Mouse (Mus musculus): ENCODE measurements around the gene Dnttip1.

The Dnttip1 gene

DNA sequence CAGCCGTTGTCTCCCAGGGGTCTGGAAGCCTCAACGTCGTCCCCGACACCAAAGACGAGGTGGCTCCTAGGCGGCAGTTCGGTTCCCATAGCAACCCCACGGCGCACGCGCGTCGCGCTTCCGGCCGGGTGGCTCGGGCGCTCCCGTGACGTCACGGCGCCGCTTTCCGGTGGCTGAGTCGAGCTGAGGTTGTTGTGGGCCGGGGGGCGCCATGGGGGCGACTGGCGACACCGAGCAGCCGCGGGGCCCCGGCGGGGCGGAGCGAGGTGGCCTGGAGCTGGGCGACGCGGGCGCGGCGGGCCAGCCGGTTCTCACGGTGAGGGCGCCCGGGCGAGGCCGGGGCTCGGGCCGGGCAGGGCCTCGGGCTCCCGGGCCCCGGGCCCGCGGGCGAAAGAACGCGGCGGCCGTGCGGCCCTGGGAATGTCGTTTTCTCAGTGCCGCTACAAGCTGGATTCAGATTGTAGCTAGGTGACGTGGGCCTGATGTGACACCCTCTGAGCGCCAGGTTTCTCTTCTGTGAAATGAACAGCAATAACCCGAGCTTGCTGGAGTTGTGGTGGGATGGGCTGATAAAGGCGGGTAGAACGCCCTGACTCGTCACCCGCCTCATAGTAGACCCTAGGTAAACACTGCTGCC lies at the start of gene Dnttip1, which contains the start of gene Wfdc3:
Gene Dnttip1 (plus strand): TSS at position 141 of the 637 bp plus-strand sequence.
Gene Wfdc3 (minus strand): TSS at position 89 of the 637 bp plus-strand sequence.
- DNase-seq = peak; percentile 99

GRCm38 (mm10) chr2:164698201-164698600 lies 47.6 kb upstream of the Dnttip1 start, which contains the start of gene Spint4:
Gene Spint4 (plus strand): TSS chr2:164698501.
- DNase-seq = peak; percentile 62

DNA sequence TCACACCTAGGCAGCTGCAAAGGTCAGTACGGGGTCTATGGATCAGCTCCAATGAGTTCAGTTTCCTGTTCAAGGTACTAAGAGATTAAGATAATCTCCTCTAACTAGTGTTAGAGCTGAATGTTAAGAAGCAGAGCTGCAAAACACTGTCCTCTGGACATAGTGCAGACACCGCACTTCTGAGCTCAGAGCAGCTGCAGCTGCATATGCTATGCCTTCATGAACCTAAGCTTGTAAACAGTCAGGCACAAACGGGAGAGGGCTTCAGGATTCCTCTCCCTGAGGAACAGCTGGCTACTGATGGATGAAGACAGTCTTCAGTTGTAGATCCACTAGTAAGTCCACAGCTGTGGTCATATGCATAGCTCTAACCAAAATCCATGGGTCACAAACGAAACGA lies 44.8 kb upstream of the Dnttip1 start:
- DNase-seq = peak; percentile 41

DNA sequence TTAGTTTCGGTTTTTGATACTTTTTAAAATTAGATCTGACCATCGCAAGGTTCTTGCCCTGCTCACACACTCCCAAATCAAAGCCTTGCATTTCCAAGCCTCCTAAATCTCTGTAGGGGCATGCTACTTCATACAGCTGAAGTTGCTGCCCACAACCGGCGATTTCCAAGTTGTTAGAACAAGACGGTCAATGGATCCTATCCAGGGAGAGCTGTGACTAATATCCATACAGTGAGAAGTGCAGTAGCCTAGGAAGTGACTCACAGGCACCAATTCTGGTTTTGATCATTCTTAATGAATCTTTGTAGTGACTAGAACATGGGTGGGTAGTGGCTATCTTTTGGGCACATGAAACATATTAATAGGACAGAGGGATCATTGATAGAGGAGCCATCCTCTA lies 44.0 kb upstream of the Dnttip1 start:
- peak; percentile 44 for DNase-seq

- peak; percentile 43 for DNase-seq
These were observed 41.5 kb upstream of the Dnttip1 start for GRCm38 (mm10) chr2:164704235-164704634.

DNA sequence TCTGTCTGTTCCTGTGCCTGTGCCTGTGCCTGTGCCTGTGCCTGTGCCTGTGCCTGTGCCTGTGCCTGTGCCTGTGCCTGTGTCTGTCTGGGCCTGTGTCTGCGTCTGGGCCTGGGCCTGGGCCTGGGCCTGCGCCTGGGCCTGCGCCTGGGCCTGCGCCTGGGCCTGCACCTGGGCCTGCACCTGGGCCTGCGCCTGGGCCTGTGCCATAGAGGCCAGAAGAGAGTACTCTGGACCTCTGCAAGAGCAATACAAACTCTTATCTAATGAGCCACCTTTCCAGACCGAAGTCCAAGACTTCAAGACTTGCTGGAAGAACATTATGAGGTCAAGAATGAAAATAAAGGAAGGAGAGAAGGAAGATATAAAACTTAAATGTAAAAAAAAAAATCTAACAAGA lies 40.5 kb upstream of the Dnttip1 start:
- peak; percentile 54 for DNase-seq

- peak; percentile 76 for DNase-seq
These were observed 39.8 kb upstream of the Dnttip1 start for GRCm38 (mm10) chr2:164705991-164706390.

GRCm38 (mm10) chr2:164715005-164715404 lies 30.8 kb upstream of the Dnttip1 start, which contains the start of gene Spint5:
Gene Spint5 (plus strand): TSS chr2:164715305.
- DNase-seq = peak; percentile 61

DNA sequence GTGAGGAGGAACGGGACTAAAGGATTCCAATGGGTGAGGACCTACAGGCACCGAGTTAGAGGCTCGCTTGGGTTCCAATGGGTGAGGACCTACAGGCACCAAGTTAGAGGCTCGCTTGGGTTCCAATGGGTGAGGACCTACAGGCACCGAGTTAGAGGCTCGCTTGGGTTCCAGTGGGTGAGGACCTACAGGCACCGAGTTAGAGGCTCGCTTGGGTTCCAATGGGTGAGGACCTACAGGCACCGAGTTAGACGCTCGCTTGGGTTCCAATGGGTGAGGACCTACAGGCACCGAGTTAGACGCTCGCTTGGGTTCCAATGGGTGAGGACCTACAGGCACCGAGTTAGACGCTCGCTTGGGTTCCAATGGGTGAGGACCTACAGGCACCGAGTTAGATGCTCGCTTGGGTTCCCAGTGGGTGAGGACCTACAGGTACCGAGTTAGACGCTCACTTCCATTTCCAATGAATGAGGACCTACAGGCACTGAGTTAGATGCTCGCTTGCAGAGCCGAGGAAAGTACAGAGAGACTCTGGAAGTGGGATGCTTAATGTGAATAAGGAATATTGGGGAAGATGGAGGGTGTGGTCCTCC lies 29.5 kb upstream of the Dnttip1 start:
- DNase-seq = peak; percentile 45

- no peak for DNase-seq
These were observed 22.5 kb upstream of the Dnttip1 start for GRCm38 (mm10) chr2:164723276-164723675.

DNA sequence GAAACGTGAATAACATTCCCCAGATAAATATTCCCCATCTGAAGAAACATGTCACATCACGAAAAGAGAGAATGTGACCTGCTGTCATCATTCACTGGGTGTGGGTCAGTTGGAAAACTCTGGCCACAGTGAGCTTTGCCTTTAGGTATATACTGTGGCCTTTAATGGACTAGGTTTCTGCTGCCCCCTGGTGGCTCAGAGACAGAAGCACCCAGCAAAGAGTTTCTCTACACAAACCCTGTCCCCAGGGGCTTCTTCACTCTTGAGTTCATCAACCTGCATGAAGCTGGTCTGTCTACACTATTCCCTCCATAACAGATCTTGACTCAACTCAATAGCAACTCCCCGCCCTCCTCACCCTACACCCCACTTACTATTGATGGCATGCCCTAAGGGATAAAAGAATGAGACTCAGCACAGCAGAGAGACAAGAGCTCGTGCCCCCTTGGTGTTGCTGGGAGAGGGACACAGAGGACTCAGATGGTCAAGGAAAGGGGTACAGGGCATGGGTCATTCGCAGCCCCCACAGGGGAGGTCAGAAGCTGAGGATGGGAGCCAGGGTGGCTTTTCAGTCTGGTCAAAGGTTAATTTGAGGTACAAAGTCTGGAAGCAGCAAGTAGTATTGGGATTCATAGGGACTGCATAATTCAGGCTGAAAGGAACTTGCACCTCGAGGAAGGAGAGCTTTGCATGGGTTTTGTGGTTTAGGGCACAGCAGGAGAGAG lies 19.7 kb upstream of the Dnttip1 start:
- no peak for DNase-seq

GRCm38 (mm10) chr2:164731719-164732118 lies 14.1 kb upstream of the Dnttip1 start:
- no peak for DNase-seq

GRCm38 (mm10) chr2:164733259-164733658 lies 12.5 kb upstream of the Dnttip1 start:
- no peak for DNase-seq

GRCm38 (mm10) chr2:164734839-164735238 lies 10.9 kb upstream of the Dnttip1 start:
- DNase-seq = no peak

- no peak for DNase-seq
These were observed 10.3 kb upstream of the Dnttip1 start for GRCm38 (mm10) chr2:164735446-164735845.

DNA sequence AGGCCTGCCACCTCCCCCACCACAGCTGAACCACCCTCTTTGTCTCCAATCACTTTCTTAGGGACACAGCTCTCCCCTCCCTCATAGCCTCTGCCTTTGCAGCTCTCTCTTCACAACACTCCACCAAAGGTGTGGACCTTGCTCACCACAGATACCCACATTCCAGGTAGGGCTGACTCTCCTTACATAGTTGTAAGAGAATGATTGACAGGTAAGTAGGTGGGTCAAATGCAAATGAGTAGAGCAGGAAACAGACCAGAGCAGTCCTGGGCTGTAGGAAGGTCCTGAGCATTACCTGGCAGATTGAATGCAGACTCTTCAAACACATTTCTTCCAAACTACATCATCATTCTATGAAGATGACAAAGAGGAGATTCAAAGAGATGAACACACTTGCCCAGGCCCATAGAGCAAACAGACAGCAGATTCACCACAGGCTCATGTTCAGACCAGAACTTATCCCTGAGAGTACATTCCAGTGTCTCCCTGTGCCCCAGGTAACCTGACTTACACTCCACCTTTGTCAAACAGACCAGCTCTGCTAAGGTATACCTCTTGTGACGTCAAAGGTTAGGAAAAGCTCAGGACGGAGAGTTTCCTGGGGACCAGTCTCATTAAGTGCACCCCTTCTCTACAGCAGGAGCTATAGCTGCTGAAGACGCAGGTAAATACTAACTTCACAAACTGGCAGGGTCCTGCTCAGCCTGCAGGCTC lies 8.2 kb upstream of the Dnttip1 start:
- no peak for DNase-seq

DNA sequence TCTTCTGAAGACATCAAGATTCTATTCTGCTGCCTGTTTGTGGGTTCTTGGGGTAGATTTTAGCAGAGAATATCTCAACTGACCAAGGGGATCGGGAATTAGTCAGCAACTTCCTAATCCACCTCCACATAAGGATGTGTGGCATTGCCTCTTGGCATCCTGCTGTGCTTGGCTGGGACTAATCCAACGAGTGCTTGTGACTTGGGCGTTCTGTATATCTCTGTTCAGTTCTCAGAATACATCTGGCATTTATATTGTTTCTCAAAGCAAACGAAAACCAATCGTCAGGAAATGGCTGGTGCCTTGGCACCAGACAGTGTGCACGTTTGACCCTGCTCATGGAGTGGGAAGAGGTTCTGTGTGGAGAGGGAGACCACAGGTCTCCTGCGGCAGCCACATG lies 5.9 kb upstream of the Dnttip1 start:
- DNase-seq = no peak

DNA sequence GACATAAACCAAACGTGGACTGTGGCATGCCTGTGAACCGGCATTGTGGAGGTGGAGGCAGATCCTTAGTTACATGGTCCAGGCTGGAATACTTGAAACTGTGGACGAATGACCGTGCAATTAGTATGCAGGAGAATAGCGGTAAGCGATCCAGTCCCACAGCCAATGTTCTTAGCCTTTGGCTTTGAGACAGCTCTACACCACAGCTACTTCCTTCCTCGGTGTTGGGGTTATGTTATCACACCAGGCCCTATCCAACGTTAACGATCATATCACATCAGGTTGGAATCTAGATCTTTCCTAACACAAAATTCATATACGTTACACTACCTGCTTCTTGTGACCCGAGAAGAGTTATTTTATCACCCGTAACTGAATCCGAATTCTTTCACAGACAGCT lies 796 bp upstream of the Dnttip1 start:
- DNase-seq = peak; percentile 86

DNA sequence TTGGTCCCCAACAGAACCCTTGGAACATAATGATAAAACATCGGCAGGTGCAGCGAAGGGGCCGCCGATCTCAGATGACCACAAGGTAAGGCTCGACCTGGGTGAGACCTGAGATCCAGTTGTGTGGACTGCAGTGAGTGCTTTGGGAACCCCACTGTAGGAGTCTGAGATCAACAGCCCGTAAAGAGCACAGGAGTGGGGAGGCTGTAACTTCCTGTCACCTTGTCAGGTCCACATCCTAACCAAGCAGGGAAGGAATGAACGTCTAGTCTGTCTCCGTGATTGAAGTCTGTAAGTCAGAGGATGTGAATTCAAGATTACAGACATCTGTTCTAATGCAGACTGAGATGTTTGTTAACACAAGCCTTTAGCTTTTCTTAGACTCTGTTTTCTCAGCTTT lies 910 bp downstream of the Dnttip1 start:
- DNase-seq = no peak

- no peak for DNase-seq
These were observed 2.4 kb downstream of the Dnttip1 start for GRCm38 (mm10) chr2:164748191-164748590.

DNA sequence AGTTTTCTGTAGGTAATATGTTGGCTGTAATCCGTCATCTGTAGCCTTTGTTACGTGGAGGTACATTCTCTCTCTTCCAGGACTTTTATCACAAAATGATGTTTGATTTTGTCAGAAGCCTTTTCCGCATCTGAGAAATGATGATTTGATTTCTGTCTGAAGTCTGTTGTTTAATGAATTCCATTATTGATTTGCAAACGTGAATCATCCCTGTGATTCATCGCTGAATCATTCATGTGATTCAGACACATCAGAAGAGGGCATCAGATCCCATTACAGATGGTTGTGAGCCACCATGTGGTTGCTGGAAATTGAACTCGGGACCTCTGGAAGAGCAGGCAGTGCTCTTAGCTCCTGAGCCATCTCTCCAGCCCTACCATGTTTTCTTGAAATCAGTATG lies 3.2 kb downstream of the Dnttip1 start:
- DNase-seq = no peak

DNA sequence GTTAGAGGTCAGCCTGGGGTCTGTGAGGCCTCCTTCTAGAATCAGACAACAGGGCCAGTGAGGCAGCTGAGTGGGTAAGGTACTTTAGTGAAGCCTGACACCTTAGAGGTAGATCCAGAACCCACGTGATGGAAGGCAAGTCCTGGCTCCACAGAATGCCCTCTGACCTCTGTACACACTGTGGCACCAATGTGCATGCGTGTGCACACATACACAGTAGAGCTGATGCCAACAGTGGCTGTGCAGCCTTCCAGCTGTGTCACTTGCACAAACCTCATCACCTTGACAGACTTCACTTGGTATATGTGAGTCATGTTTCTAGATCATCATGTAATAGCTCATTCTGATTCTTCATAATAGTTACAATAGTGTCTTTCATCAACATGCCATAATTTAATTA lies 6.7 kb downstream of the Dnttip1 start:
- DNase-seq = peak; percentile 81

DNA sequence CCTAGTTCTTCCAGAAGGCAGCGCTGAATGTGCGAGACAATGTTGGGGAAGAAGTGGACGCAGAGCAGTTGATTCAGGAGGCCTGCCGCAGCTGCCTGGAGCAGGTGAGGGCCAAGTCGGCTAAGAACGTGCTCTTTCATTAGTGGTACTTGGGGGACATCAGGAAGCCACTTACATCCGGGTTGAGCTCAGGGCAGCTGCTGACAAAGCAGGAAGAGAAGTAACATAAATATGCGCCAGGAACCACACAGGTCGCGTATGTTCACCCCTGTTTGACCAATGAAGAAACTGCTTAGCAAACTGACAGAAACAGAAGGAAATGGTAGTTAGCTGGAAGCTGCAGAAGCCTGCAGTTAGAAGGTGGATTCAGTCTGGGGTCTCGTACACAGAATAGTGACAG lies 8.3 kb downstream of the Dnttip1 start:
- no peak for DNase-seq
